Mouse (Mus musculus) cerebellum, adult 2 months (tissue): Measurements from ENCODE around the gene Apbb1.

Source experiments
- CTCF ChIP-seq: fragments of 200-500 bp; IDR thresholded peaks from 2 replicates; pipeline ENCODE4 v1.5.1; 2011; ENCODE audit warnings: low read depth, mild to moderate bottlenecking, control low read depth, low read length, moderate library complexity, borderline replicate concordance; ENCODE audit not compliant: insufficient read depth
- POLR2A ChIP-seq: fragments of 200-500 bp; IDR thresholded peaks from 2 replicates; pipeline ENCODE4 v1.6.1; 2011; ENCODE audit warnings: low read length, control low read depth, borderline replicate concordance; ENCODE audit not compliant: insufficient read depth

GRCm38 (mm10) chr7:105565071-105565836 lies 16.2 kb downstream of the Apbb1 start:
- no peak for TF ChIP-seq POLR2A
- no peak for TF ChIP-seq CTCF
